Mouse (Mus musculus): ENCODE measurements around the gene Dhx9. TPM values are rescaled to one million over a fixed set of nuclear protein-coding genes. Genes with fewer than 3 reads are reported as not detected.
"Not testable (repeated sequence)": the region's sequence is repeated elsewhere in the genome, so short reads cannot be mapped to it uniquely, and the experiment has no call there.

Dhx9 gene
- polyA plus RNA-seq, 1 experiment from 2014 or later: 8.5 TPM

DNA sequence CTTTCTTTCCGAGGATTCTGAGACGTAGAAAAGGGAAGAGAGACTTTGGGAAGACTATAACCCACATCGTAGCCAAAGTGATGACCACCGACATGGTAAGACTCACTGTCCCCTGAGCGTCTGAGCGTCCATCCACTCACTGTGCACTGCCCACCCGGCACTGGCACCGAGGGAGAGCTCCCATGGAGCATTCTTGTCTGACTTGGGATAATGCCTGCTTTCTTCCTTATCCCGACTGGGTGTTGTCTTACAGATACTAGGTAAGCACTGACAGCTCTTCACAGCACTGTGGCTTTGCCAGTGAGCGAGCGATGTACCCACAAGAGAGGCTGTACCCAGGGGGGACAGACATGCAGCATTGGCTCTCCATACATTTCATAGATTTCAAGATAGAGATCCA, 49.9 kb downstream of the Dhx9 start:
- H3K4me1 ChIP-seq (ENCODE audit: control insufficient read depth, low read depth, low read length): no peaks in the 10 kb centered on the region
- H3K27me3 ChIP-seq (ENCODE audit: control insufficient read depth, insufficient read depth, low read depth, low read length): no peaks in the 10 kb centered on the region
- H3K9ac ChIP-seq (ENCODE audit: low read depth, low read length): no peak overlapping the region
- no peak overlapping the region for H3K27ac ChIP-seq (ENCODE audit: low read length)
- H3K9me3 ChIP-seq (replicated peaks; ENCODE audit: control insufficient read depth, low read length): no peaks in the 10 kb centered on the region
- no peak for ATAC-seq (ENCODE audit: low read depth)
- no peaks in the 10 kb centered on the region for H3K36me3 ChIP-seq (ENCODE audit: control insufficient read depth, insufficient read depth)
- no peak overlapping the region for H3K4me2 ChIP-seq (ENCODE audit: low read depth, low read length)
- H3K4me3 ChIP-seq (ENCODE audit: low read depth, low read length): no peak overlapping the region
- 77% methylated on average over 11 of the region's 11 CpGs for WGBS (ENCODE audit: insufficient replicate concordance)

GRCm38 (mm10) chr1:153433851-153434589, 53.4 kb downstream of the Dhx9 start:
- no peak overlapping the region for H3K4me3 ChIP-seq (ENCODE audit: low read depth, low read length)
- no peaks in the 10 kb centered on the region for H3K27me3 ChIP-seq (ENCODE audit: control insufficient read depth, insufficient read depth, low read depth, low read length)
- no peaks in the 10 kb centered on the region for H3K9me3 ChIP-seq (replicated peaks; ENCODE audit: control insufficient read depth, low read length)
- no peak overlapping the region for H3K27ac ChIP-seq (ENCODE audit: low read length)
- no peak overlapping the region for H3K4me2 ChIP-seq (ENCODE audit: low read depth, low read length)
- ATAC-seq (ENCODE audit: low read depth): no peak
- 62% methylated on average over 5 of the region's 5 CpGs for WGBS (ENCODE audit: insufficient replicate concordance)
- H3K4me1 ChIP-seq (ENCODE audit: control insufficient read depth, low read depth, low read length): no peaks in the 10 kb centered on the region
- H3K36me3 ChIP-seq (ENCODE audit: control insufficient read depth, insufficient read depth): no peaks in the 10 kb centered on the region
- H3K9ac ChIP-seq (ENCODE audit: low read depth, low read length): no peak overlapping the region

DNA sequence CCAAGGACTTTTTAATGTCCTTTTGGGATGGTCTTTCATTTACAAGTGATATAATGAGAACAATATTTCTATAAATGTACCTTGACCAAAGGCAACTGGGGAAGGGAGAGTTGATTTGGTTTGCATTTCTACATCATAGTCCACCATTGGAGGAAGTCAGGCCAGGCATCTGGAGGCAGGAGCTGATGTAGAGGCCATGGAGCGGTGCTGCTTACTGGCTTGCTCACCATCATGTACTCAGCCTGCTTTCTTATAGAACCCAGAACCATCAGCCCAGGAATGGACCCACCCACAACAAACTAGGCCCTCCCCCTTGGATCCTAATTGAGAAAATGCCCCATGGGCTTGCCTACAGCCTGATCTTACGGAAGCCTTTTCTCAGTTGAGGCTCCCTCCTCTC, 55.1 kb downstream of the Dhx9 start:
- H3K9ac ChIP-seq (ENCODE audit: low read depth, low read length): no peak overlapping the region
- no peaks in the 10 kb centered on the region for H3K27me3 ChIP-seq (ENCODE audit: control insufficient read depth, insufficient read depth, low read depth, low read length)
- no peaks in the 10 kb centered on the region for H3K9me3 ChIP-seq (replicated peaks; ENCODE audit: control insufficient read depth, low read length)
- no peak overlapping the region for H3K4me3 ChIP-seq (ENCODE audit: low read depth, low read length)
- no peak overlapping the region for H3K27ac ChIP-seq (ENCODE audit: low read length)
- no peak overlapping the region for H3K4me2 ChIP-seq (ENCODE audit: low read depth, low read length)
- 74% methylated on average over 2 of the region's 2 CpGs for WGBS (ENCODE audit: insufficient replicate concordance)
- H3K36me3 ChIP-seq (ENCODE audit: control insufficient read depth, insufficient read depth): no peaks in the 10 kb centered on the region
- no peak for ATAC-seq (ENCODE audit: low read depth)
- H3K4me1 ChIP-seq (ENCODE audit: control insufficient read depth, low read depth, low read length): no peaks in the 10 kb centered on the region

DNA sequence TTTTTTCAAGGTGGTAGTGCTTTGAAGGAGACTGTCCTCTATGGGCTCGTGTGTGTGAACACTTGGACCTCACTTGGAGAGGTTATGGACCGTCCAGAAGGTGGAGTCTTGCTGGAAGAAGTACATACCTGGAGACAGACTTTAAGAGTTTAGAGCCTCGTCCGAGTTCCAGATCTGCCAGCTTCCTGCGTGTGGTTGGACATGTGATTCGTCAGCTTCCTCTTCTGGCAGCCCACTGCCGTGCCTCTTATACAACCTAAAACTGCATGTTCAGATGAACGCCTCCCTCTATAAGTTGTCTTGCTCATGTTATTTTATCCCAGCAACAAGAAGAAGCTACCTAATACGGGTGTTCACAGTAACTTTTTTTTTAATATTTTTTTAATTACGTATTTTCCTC, 55.8 kb downstream of the Dhx9 start:
- no peaks in the 10 kb centered on the region for H3K27me3 ChIP-seq (ENCODE audit: control insufficient read depth, insufficient read depth, low read depth, low read length)
- ATAC-seq (ENCODE audit: low read depth): no peak
- 32% methylated on average over 10 of the region's 10 CpGs for WGBS (ENCODE audit: insufficient replicate concordance)

DNA sequence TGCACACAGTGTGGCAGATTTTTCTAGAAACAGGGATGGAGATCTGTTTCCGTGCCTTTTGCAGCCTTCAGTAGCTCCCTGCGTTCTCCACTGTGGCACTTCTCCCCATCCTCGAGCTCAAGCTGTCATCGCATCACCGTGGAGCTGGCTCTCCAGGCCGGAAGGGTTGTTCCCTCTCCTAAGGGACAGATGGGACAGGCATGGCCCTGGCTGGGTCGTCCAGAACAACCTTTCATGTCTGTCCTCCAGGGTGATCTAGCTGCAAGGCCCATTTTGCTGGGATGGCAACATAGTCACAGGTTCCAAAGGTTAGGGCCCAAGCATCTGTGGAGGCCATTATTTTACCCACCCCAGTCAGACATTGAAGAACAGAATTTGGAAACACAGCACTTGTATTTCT, 56.3 kb downstream of the Dhx9 start:
- Histone ChIP-seq H3K4me3 (ENCODE audit: low read depth, low read length) (no peak overlapping the region), H3K9me3 (replicated peaks; ENCODE audit: control insufficient read depth, low read length) (no peaks in the 10 kb centered on the region), H3K27me3 (ENCODE audit: control insufficient read depth, insufficient read depth, low read depth, low read length) (no peaks in the 10 kb centered on the region; the same call in 1 of the 2 replicates), H3K4me1 (ENCODE audit: control insufficient read depth, low read depth, low read length) (no peaks in the 10 kb centered on the region), H3K27ac (ENCODE audit: low read length) (no peak overlapping the region), H3K36me3 (ENCODE audit: control insufficient read depth, insufficient read depth) (no peaks in the 10 kb centered on the region), H3K4me2 (ENCODE audit: low read depth, low read length) (no peak overlapping the region), H3K9ac (ENCODE audit: low read depth, low read length) (no peak overlapping the region)
- 78% methylated on average over 7 of the region's 7 CpGs for WGBS (ENCODE audit: insufficient replicate concordance)
- no peak for ATAC-seq (ENCODE audit: low read depth)

More for the DNA sequence above, 55.8 kb downstream of the Dhx9 start:
- Histone ChIP-seq H3K36me3 (ENCODE audit: control insufficient read depth, insufficient read depth) (no peaks in the 10 kb centered on the region), H3K9ac (ENCODE audit: low read depth, low read length) (no peak overlapping the region), H3K27ac (ENCODE audit: low read length) (no peak overlapping the region), H3K4me3 (ENCODE audit: low read depth, low read length) (no peak overlapping the region), H3K4me1 (ENCODE audit: control insufficient read depth, low read depth, low read length) (no peaks in the 10 kb centered on the region), H3K4me2 (ENCODE audit: low read depth, low read length) (no peak overlapping the region), H3K9me3 (replicated peaks; ENCODE audit: control insufficient read depth, low read length) (no peaks in the 10 kb centered on the region)

DNA sequence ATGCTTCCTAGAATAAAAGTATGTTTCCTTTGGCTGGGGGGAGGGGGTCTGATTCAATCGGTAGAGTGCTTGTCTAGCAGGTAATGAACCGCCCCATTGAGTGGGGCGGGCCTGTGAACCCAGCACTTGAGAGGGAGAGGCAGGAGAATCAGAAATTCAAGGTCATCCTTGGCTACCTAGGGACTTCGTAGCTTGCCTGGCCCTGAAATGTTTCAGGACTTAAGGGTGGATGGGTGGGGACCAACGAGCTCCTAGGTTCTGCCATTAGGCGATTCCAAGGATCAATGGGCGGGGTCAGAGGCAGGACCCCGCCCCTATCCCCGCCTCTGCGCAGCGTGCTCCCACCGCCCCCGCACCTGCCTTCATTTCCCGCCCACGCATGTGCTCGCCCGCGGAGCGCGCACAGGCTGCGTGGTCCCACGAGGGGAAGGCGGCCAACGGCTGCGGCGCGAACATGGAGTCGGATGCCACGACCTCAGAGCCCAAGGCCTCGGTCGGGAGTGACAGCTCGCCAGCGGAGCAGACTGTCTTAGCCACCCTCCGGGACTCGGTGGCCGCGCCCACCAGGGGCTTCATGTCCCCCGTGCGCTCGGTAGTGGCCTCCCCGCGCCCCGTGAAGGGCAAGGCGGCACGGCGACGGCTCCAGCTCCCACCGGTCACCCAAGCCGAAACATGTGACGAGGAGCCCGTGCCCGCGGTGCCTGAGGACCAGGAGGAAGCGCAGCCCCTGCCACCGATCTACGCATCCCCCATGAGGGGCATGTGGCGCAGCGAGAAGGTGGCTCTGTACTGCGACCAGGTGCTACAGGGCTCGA, 62.5 kb downstream of the Dhx9 start, which contains the start of gene Shcbp1l:
TSS of gene Shcbp1l (plus strand) at position 393 of the 815 bp plus-strand sequence.
- 2% methylated on average over 60 of the region's 60 CpGs for WGBS (ENCODE audit: insufficient replicate concordance)
- peak within 1 kb of the TSS; percentile 94 for H3K27ac ChIP-seq (ENCODE audit: low read length)
- peaks cover 15% of the 10 kb centered on the region for H3K4me1 ChIP-seq (ENCODE audit: control insufficient read depth, low read depth, low read length)
- H3K36me3 ChIP-seq (ENCODE audit: control insufficient read depth, insufficient read depth): no peaks in the 10 kb centered on the region
- peak within 1 kb of the TSS; percentile 95 for H3K4me2 ChIP-seq (ENCODE audit: low read depth, low read length)
- no peaks in the 10 kb centered on the region for H3K9me3 ChIP-seq (replicated peaks; ENCODE audit: control insufficient read depth, low read length)
- ATAC-seq (ENCODE audit: low read depth): peak; percentile 91
- peak within 1 kb of the TSS; percentile 64 for H3K9ac ChIP-seq (ENCODE audit: low read depth, low read length)
- no peaks in the 10 kb centered on the region; the same call in 1 of the 2 replicates for H3K27me3 ChIP-seq (ENCODE audit: control insufficient read depth, insufficient read depth, low read depth, low read length)
- peak within 1 kb of the TSS; percentile 62 for H3K4me3 ChIP-seq (ENCODE audit: low read depth, low read length)

- Histone ChIP-seq H3K4me1 (ENCODE audit: control insufficient read depth, low read depth, low read length) (peaks cover 15% of the 10 kb centered on the region), H3K4me3 (ENCODE audit: low read depth, low read length) (peak overlapping the region; percentile 62), H3K9me3 (replicated peaks; ENCODE audit: control insufficient read depth, low read length) (no peaks in the 10 kb centered on the region), H3K27me3 (ENCODE audit: control insufficient read depth, insufficient read depth, low read depth, low read length) (no peaks in the 10 kb centered on the region; the same call in 1 of the 2 replicates), H3K4me2 (ENCODE audit: low read depth, low read length) (peak overlapping the region; percentile 95), H3K9ac (ENCODE audit: low read depth, low read length) (peak overlapping the region; percentile 64), H3K36me3 (ENCODE audit: control insufficient read depth, insufficient read depth) (no peaks in the 10 kb centered on the region), H3K27ac (ENCODE audit: low read length) (peak overlapping the region; percentile 94)
- WGBS (ENCODE audit: insufficient replicate concordance): 20% methylated on average over 12 of the region's 12 CpGs
- peak; percentile 89 for ATAC-seq (ENCODE audit: low read depth)
Observed at GRCm38 (mm10) chr1:153424271-153424670, 63.2 kb downstream of the Dhx9 start.

DNA sequence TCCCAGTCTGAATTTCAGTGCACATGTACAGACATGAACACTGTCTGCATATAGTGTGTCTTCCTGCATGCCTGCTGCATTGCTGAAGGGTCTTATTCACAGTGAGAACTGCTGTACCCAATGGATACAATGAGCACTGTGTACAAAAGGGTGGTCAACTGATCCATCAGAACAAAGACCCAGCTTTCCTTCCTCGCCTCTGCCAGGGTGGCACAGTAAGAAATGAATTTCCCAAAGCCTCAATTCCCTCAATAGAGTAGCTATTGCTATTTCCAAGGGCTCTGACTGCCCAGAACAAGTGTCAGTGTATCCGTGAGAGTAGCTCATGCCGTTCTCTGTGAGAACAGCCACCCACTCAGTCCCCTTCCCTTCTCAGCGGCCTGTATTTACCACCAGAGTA, 69.7 kb downstream of the Dhx9 start:
- H3K4me3 ChIP-seq (ENCODE audit: low read depth, low read length); H3K4me1 ChIP-seq (ENCODE audit: control insufficient read depth, low read depth, low read length); H3K36me3 ChIP-seq (ENCODE audit: control insufficient read depth, insufficient read depth); H3K9me3 ChIP-seq (replicated peaks; ENCODE audit: control insufficient read depth, low read length); H3K27me3 ChIP-seq (ENCODE audit: control insufficient read depth, insufficient read depth, low read depth, low read length); H3K9ac ChIP-seq (ENCODE audit: low read depth, low read length); H3K4me2 ChIP-seq (ENCODE audit: low read depth, low read length); H3K27ac ChIP-seq (ENCODE audit: low read length); ATAC-seq (ENCODE audit: low read depth): not testable (repeated sequence)
- WGBS (ENCODE audit: insufficient replicate concordance): 73% methylated on average over 4 of the region's 4 CpGs

DNA sequence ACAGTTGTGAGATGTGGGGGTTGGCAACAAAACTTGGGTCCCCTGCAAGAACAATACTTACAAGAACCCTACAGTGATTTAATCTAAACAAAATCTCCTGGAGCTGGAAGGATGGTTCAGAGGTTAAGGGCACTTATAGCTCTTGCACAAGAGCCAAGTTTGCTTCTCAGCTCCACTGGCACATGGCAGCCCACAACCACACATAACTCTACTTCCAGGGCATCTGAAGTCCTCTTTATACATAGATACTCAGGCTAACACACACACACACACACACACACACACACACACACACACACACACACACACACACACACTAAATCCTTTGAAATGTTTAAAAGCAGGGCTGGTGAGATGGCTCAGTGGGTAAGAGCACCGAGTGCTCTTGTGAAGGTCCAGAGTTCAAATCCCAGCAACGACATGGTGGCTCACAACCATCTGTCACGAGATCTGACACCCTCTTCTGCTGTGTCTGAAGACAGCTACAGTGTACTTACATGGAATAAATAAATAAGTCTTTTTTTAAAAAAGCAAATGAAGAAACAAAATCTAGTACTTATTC, 71.1 kb downstream of the Dhx9 start:
- ATAC-seq (ENCODE audit: low read depth); H3K36me3 ChIP-seq (ENCODE audit: control insufficient read depth, insufficient read depth); H3K4me2 ChIP-seq (ENCODE audit: low read depth, low read length); H3K9me3 ChIP-seq (replicated peaks; ENCODE audit: control insufficient read depth, low read length); H3K4me3 ChIP-seq (ENCODE audit: low read depth, low read length); H3K27me3 ChIP-seq (ENCODE audit: control insufficient read depth, insufficient read depth, low read depth, low read length); H3K4me1 ChIP-seq (ENCODE audit: control insufficient read depth, low read depth, low read length); H3K9ac ChIP-seq (ENCODE audit: low read depth, low read length); H3K27ac ChIP-seq (ENCODE audit: low read length): not testable (repeated sequence)
- WGBS (ENCODE audit: insufficient replicate concordance): 69% methylated on average over 3 of the region's 3 CpGs
